Comparison of ENCODE assay signal across 17 mouse cellular contexts in the genomic region with DNA sequence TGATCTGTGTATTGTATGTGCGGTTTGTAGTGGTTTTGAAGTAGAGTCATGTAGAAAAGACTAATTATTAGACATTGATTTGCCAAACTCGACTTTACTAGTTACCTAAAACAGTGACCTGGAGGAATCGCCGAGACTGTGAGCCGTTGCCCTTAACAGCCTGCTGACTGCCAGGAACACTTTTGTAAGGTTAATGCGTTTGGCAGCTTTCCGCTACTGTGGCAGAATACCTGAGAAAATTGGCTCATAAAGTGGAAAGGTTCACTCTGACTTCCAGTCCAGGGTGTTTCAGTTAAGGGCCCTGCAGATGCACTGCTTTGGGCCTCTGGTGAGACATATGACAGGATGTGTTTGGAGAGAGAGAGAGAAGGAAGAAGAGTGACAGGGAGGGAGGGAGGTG. TPM values are rescaled to one million over a fixed set of nuclear protein-coding genes. Genes with fewer than 3 reads are reported as not detected.
DNase-seq lines count a peak whose midpoint lies in the region; ATAC-seq and TF ChIP-seq lines count a peak whose summit lies in the region.
"Had no signal": no experiment of that assay in that cellular context is flagged by ENCODE, and none has a peak within 500 bp of the region (broad histone marks: within the 10 kb centered on the region; RNA-seq: fewer than 3 reads in every experiment).

No protein-coding gene starts in this region.

- H3K9me3 ChIP-seq in kidney, embryonic 16.5 days (ENCODE audit: low read length): no peaks in the 10 kb centered on the region
- H3K9me3 ChIP-seq: embryonic facial prominence, embryonic 10.5 days; embryonic facial prominence, embryonic 13.5 days; forebrain, embryonic 10.5 days; forebrain, embryonic 13.5 days; hindbrain, embryonic 12.5 days; hindbrain, embryonic 15.5 days had no signal

- no peak overlapping the region for H3K9ac ChIP-seq in kidney, embryonic 16.5 days (replicated peaks; ENCODE audit: low read length)
- H3K9ac ChIP-seq: embryonic facial prominence, embryonic 13.5 days; forebrain, embryonic 13.5 days; hindbrain, embryonic 12.5 days; hindbrain, embryonic 15.5 days had no signal

- ATAC-seq in kidney, embryonic 16.5 days (ENCODE audit: low FRiP score, low TSS enrichment): no peak

- no peak overlapping the region for H3K4me3 ChIP-seq in kidney, adult 2 months (ENCODE audit: insufficient read depth, low read depth, low read length)
- H3K4me3 ChIP-seq in kidney, embryonic 16.5 days (ENCODE audit: low read length): no peak overlapping the region
- H3K4me3 ChIP-seq: embryonic facial prominence, embryonic 10.5 days; embryonic facial prominence, embryonic 13.5 days; erythroblast, embryonic 14.5 days; forebrain, embryonic 10.5 days; forebrain, embryonic 13.5 days; hindbrain, embryonic 12.5 days; hindbrain, embryonic 15.5 days had no signal

- no peak for TF ChIP-seq CTCF in kidney, adult 2 months (conservative IDR thresholded peaks at IDR 0.05; ENCODE audit: insufficient read depth, insufficient read length, low read depth, low read length)

- TF ChIP-seq POLR2A in kidney, adult 2 months (IDR thresholded peaks at IDR 0.05; ENCODE audit: low read depth, low read length): no peak

- DNase-seq in kidney, adult 2 months: peak; percentile 72
- DNase-seq in kidney, postnatal 25 days: peak; percentile 43 to 51
- no peak for DNase-seq in kidney, postnatal 14 days
- peak; percentile 36 for DNase-seq in gonadal fat pad, adult 2 months (ENCODE audit: low read depth)
- DNase-seq in retina, postnatal 1 day: no peak
- DNase-seq: cerebellum, adult 8-10 months; gastrocnemius, postnatal 36 days had no signal

- WGBS in kidney, adult 2 months: 80% methylated on average over 7 of the region's 7 CpGs
- WGBS in kidney, embryonic 16.5 days: 86% methylated on average over 7 of the region's 7 CpGs

- no peak overlapping the region for H3K4me2 ChIP-seq in kidney, embryonic 16.5 days (replicated peaks; ENCODE audit: low read depth, low read length)
- H3K4me2 ChIP-seq: forebrain, embryonic 13.5 days; heart, embryonic 11.5 days; hindbrain, embryonic 12.5 days; hindbrain, embryonic 15.5 days had no signal

- H3K27me3 ChIP-seq in kidney, adult 2 months (replicated peaks; ENCODE audit: control insufficient read depth, insufficient read depth, low read length): no peaks in the 10 kb centered on the region
- H3K27me3 ChIP-seq in kidney, embryonic 16.5 days (ENCODE audit: insufficient read depth, low read length): no peaks in the 10 kb centered on the region
- H3K27me3 ChIP-seq: embryonic facial prominence, embryonic 13.5 days; forebrain, embryonic 13.5 days; hindbrain, embryonic 12.5 days; hindbrain, embryonic 15.5 days had no signal

- no peak overlapping the region for H3K27ac ChIP-seq in kidney, adult 2 months (ENCODE audit: insufficient read depth, low read depth, low read length)
- H3K27ac ChIP-seq in kidney, embryonic 16.5 days (ENCODE audit: low read length): no peak overlapping the region
- H3K27ac ChIP-seq: embryonic facial prominence, embryonic 10.5 days; embryonic facial prominence, embryonic 13.5 days; forebrain, embryonic 10.5 days; forebrain, embryonic 13.5 days; hindbrain, embryonic 12.5 days; hindbrain, embryonic 15.5 days had no signal

- no peaks in the 10 kb centered on the region for H3K4me1 ChIP-seq in kidney, adult 2 months (ENCODE audit: control insufficient read depth, insufficient read depth, low read length)
- no peaks in the 10 kb centered on the region for H3K4me1 ChIP-seq in kidney, embryonic 16.5 days (ENCODE audit: insufficient read depth, low read length)
- H3K4me1 ChIP-seq: forebrain, embryonic 13.5 days; hindbrain, embryonic 15.5 days had no signal

- H3K36me3 ChIP-seq in kidney, adult 2 months (ENCODE audit: control insufficient read depth, insufficient read depth, low read length): no peaks in the 10 kb centered on the region
- H3K36me3 ChIP-seq in kidney, embryonic 16.5 days (ENCODE audit: insufficient read depth, low read length): no peaks in the 10 kb centered on the region
- H3K36me3 ChIP-seq: embryonic facial prominence, embryonic 10.5 days; embryonic facial prominence, embryonic 13.5 days; forebrain, embryonic 10.5 days had no signal

RNA-seq across cellular contexts. Expression of gene Adra1d, which starts 30.8 kb away (rescaled TPM):
- 2.7 and 3.4 TPM in 2 replicates for polyA plus RNA-seq in kidney, adult 2 months (2012; rRNA removed)
- polyA plus RNA-seq in kidney, embryonic 16.5 days (2015; fragmentation: Nextera tagmentation; extraction: Ambion mirVana): 1.1 and 1.4 TPM in 2 replicates
- polyA plus RNA-seq in gonadal fat pad, adult 2 months (2012; rRNA removed): 5.3 and 6.5 TPM in 2 replicates
- polyA plus RNA-seq: CD4-positive, CD25-positive, alpha-beta regulatory T cell, adult 4 months; embryonic facial prominence, embryonic 10.5 days; erythroblast, embryonic 14.5 days; forebrain, embryonic 13.5 days had no signal

RNA-seq across cellular contexts. Expression of gene Smox, which starts 40.0 kb away (rescaled TPM):
- polyA plus RNA-seq in kidney, adult 2 months (2012; rRNA removed): 12.5 and 14.9 TPM in 2 replicates
- polyA plus RNA-seq in kidney, embryonic 16.5 days (2015; fragmentation: Nextera tagmentation; extraction: Ambion mirVana): 39.1 and 39.7 TPM in 2 replicates
- 34.6 and 43.2 TPM in 2 replicates for polyA plus RNA-seq in gonadal fat pad, adult 2 months (2012; rRNA removed)

Comparison
In these comparisons a context has a peak if more than half of its experiments do, and no peak if none do; other contexts are left out.
1. DNase-seq: peak in kidney, adult 2 months (single experiment), kidney, postnatal 25 days (2 of 2) and gonadal fat pad, adult 2 months (single experiment); none in kidney, postnatal 14 days (single experiment) and retina, postnatal 1 day (single experiment).